In the genomic region with DNA sequence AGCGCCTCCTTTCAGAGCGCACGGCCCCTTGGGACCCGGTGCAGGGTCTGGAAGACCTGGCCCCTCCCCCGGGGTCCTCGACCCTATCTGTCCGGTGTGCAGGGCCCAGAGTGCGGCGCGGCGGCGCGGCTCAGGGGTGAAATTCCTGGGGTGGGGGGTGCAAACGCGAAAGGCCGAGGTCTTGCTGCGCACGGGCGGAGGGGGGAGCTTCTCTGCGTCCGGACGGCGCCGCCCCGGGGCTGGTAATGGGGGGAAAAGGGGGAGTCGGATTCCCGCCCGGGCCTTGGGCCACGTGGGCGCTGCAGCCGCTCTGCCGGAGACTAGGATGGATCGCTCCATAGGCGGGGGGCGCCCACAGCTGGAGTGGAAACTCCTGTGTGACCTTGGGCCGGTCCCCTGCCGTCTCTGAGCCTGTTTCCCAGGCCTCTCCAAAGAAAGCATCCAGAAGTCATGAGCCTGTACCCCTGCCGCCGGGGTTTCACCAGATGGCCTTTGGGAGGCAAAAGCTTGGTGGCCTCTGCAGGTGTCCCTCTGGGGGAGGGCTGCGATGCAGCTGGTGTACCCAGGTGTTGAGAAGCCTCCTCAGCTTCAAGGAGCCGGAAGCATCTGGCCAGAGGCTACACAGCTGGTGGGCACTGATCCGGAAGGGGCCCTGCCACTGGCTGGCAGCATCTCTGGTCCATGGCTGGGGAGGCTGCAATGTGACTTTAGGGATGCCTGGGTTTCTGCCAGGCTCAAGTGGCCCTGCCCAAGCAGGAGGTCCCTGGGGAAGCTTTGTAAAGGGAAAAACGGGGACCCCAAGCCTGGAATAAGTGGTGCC, we compare ENCODE assay signal across 8 mouse cellular contexts. TPM values are rescaled to one million over a fixed set of nuclear protein-coding genes. Genes with fewer than 3 reads are reported as not detected.
DNase-seq lines count a peak whose midpoint lies in the region; ATAC-seq lines count a peak whose summit lies in the region.

No protein-coding gene starts in this region.

- H3K36me3 ChIP-seq in forebrain, embryonic 15.5 days = peaks cover 25% of the 10 kb centered on the region

- H3K4me2 ChIP-seq in forebrain, embryonic 15.5 days (replicated peaks) = peak overlapping the region; percentile 96

- H3K27me3 ChIP-seq in forebrain, embryonic 15.5 days = no peaks in the 10 kb centered on the region

- H3K27ac ChIP-seq in forebrain, embryonic 15.5 days (replicated peaks) = peak overlapping the region; percentile 82

- H3K4me1 ChIP-seq in forebrain, embryonic 15.5 days = peaks cover 32% of the 10 kb centered on the region

- H3K9me3 ChIP-seq in forebrain, embryonic 15.5 days = no peaks in the 10 kb centered on the region

- whole genome bisulfite sequencing in forebrain, embryonic 15.5 days = under 1% methylated on average over 42 of the region's 43 CpGs

- H3K9ac ChIP-seq in forebrain, embryonic 15.5 days (replicated peaks) = peak overlapping the region; percentile 83

- H3K4me3 ChIP-seq in forebrain, embryonic 15.5 days = peak overlapping the region; percentile 76

- ATAC-seq in forebrain, embryonic 15.5 days (replicated peaks) = peak; percentile 37

- peak; percentile 78 for DNase-seq in R1 (ENCODE audit: low read depth, low spot score)
- DNase-seq in cerebellum, adult 11-12 months = peak; percentile 63
- peak; percentile 90 for DNase-seq in heart, postnatal 4 days
- DNase-seq in layer of hippocampus, adult 9-11 months = peak; percentile 30
- DNase-seq in lung, postnatal 36 days = peak; percentile 69
- DNase-seq in right cerebral cortex, postnatal 25 days = peak; percentile 58
- no peak for DNase-seq in spleen, adult 18-20 months

RNA-seq across cellular contexts. Expression of gene Zfp651, which starts 1.4 kb away (rescaled TPM):
- 20.1 and 20.6 TPM in 2 replicates for polyA plus RNA-seq in forebrain, embryonic 15.5 days (2015; fragmentation: Nextera tagmentation; extraction: Ambion mirVana)
- total RNA-seq in heart, postnatal 4 days (2021) = 10 to 100 TPM; 75.6 to 81.6 TPM

RNA-seq across cellular contexts. Expression of gene Klhl40, which starts 16.9 kb away (rescaled TPM):
- polyA plus RNA-seq in forebrain, embryonic 15.5 days (2015; fragmentation: Nextera tagmentation; extraction: Ambion mirVana) = 0.50 and 0.69 TPM in 2 replicates
- total RNA-seq in heart, postnatal 4 days (2021) = 10 to 100 TPM; 14.1 to 15.4 TPM

RNA-seq across cellular contexts. Expression of gene Hhatl, which starts 31.8 kb away (rescaled TPM):
- polyA plus RNA-seq in forebrain, embryonic 15.5 days (2015; fragmentation: Nextera tagmentation; extraction: Ambion mirVana) = 0.25 TPM in 1 of 2 replicates, not detected in the other
- total RNA-seq in heart, postnatal 4 days (2021) = 10 to 100 TPM; 72.5 to 84.4 TPM

RNA-seq across cellular contexts. Expression of gene Nktr, which starts 41.5 kb away (rescaled TPM):
- 57.5 and 58.4 TPM in 2 replicates for polyA plus RNA-seq in forebrain, embryonic 15.5 days (2015; fragmentation: Nextera tagmentation; extraction: Ambion mirVana)
- total RNA-seq in heart, postnatal 4 days (2021) = 10 to 100 TPM; 67.6 to 73.5 TPM

RNA-seq across cellular contexts. Expression of gene Ss18l2, which starts 50.4 kb away (rescaled TPM):
- polyA plus RNA-seq in forebrain, embryonic 15.5 days (2015; fragmentation: Nextera tagmentation; extraction: Ambion mirVana) = 145 TPM in 2 replicates
- 100 to 1,000 TPM; 115 to 127 TPM for total RNA-seq in heart, postnatal 4 days (2021)

Comparison
In these comparisons a context has a peak if more than half of its experiments do, and no peak if none do; other contexts are left out.
1. DNase-seq: peak in R1 (single experiment), cerebellum, adult 11-12 months (single experiment), heart, postnatal 4 days (single experiment), layer of hippocampus, adult 9-11 months (single experiment), lung, postnatal 36 days (single experiment) and right cerebral cortex, postnatal 25 days (single experiment); none in spleen, adult 18-20 months (0 of 2).